Mouse (Mus musculus) lung, postnatal 0 days (tissue): ENCODE measurements around the gene Reck.

Source experiments
- CTCF ChIP-seq: IDR thresholded peaks from 2 replicates; pipeline ENCODE4 v1.5.1; 2016; ENCODE audit warnings: antibody characterized with exemption, mild to moderate bottlenecking
- EP300 ChIP-seq: IDR thresholded peaks from 2 replicates; pipeline ENCODE4 v1.6.1; 2016; ENCODE audit warnings: antibody characterized with exemption, mild to moderate bottlenecking, control low read depth

DNA sequence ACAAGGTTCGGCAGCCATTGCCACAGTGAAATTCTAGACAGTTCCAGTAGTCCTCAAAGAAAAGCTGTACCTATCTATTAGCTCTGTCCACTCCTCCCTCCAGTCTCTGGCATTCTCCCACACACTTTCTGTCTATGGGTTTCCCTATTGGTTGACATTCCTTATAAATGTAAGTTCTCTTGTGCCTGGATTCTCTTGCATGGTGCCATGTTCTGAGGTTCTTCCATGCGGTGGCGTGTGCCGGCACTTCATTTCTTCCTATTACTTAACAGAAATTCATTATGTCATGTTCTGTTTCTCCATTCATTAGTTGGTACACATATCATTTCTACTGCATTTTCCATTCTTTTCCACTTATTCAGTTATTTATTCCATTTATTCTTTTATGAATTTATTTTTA lies 46.5 kb upstream of the Reck start:
- TF ChIP-seq CTCF (no peak), EP300 (no peak)
